Mouse (Mus musculus) myocyte (in vitro differentiated cells): ENCODE results near the gene Zbtb22.

Experiments
- MAX ChIP-seq: IDR thresholded peaks from one replicate; pipeline ENCODE4 v1.6.1; 2011; ENCODE audit warnings: low read depth, mild to moderate bottlenecking, control low read depth
- MYOD1 ChIP-seq, 3 experiments: IDR thresholded peaks; one replicate each; pipeline ENCODE4 v1.6.1; 2011; ENCODE audit warnings: control low read depth in 2 of 3, low read depth in 2 of 3, mild to moderate bottlenecking in 2 of 3, moderate library complexity in 1 of 3; ENCODE audit not compliant: insufficient read length in 2 of 3, control insufficient read depth in 1 of 3
- POLR2A ChIP-seq: IDR thresholded peaks from one replicate; pipeline ENCODE4 v1.6.1; 2011; ENCODE audit warnings: low read depth, mild to moderate bottlenecking, control low read depth, moderate library complexity; ENCODE audit not compliant: insufficient read length
- REST ChIP-seq: IDR thresholded peaks from one replicate; pipeline ENCODE4 v1.6.1; 2011; ENCODE audit warnings: mild to moderate bottlenecking, control low read depth, moderate library complexity; ENCODE audit not compliant: insufficient read depth, insufficient read length
- TCF12 ChIP-seq: IDR thresholded peaks from one replicate; pipeline ENCODE4 v1.6.1; 2011; ENCODE audit warnings: mild to moderate bottlenecking, control low read depth; ENCODE audit not compliant: poor library complexity, insufficient read depth, severe bottlenecking

DNA sequence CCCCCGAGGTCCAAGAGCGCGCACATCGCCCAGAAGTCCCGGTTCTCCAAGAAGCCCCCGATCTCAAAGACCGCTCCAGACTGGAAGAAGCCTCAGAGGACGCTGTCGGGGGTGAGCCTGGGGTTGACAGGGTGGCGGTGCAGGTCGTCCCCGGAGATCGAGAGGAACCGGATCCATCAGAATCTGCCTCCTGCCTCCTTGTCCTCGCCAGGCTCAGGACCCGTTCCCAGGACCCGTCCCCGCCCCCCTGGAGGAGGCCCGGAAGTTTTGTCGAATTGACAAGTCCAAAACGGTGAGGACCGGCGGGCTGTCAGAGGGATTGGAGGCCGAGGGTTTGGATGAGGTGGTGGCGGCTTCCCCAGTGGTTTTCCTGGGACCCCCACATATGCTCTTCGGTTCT lies 25.3 kb downstream of the Zbtb22 start:
- TF ChIP-seq TCF12 (no peak), POLR2A (no peak), MAX (no peak), MYOD1 (IDR thresholded peaks at IDR 0.05; ENCODE audit: control insufficient read depth in 1 of 3, insufficient read length in 2 of 3, low read depth in 2 of 3) (no peak), REST (no peak)
